Mouse (Mus musculus): ENCODE results near the gene Mpp6. TPM values are rescaled to one million over a fixed set of nuclear protein-coding genes. Genes with fewer than 3 reads are reported as not detected.

The Mpp6 gene
- polyA plus RNA-seq, 1 experiment, result 0.29 TPM

DNA sequence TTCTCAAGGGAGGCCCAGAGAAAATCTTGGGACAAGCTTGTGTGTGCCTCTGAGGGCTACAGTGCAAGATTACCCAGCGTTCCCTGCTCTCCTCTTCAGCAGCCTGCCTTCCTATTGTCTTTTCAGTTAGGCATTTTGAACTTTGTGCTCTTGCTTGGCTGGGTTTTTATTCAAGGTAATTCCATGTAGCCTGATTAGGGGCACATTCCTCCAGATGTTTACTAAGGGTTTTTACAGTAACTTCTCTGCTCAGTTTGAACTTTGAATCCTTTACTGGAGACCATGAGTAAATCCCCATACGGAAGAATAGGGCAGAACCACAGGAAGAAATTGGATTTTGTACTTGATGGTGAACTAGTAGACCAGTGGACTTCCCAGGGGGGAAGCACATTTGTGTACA, 16.3 kb downstream of the Mpp6 start:
- Histone ChIP-seq H3K4me1 (ENCODE audit: control insufficient read depth) (no peaks in the 10 kb centered on the region), H3K36me3 (ENCODE audit: control insufficient read depth) (peaks cover 15% of the 10 kb centered on the region), H3K9me3 (ENCODE audit: control insufficient read depth, low read length) (no peaks in the 10 kb centered on the region), H3K27me3 (ENCODE audit: control insufficient read depth) (no peaks in the 10 kb centered on the region), H3K4me3 (replicated peaks) (no peak overlapping the region)
- no peak for TF ChIP-seq GATA1 (IDR thresholded peaks at IDR 0.05; ENCODE audit: low read length)
- TF ChIP-seq TAL1 (IDR thresholded peaks at IDR 0.05; ENCODE audit: low read length), result no peak

DNA sequence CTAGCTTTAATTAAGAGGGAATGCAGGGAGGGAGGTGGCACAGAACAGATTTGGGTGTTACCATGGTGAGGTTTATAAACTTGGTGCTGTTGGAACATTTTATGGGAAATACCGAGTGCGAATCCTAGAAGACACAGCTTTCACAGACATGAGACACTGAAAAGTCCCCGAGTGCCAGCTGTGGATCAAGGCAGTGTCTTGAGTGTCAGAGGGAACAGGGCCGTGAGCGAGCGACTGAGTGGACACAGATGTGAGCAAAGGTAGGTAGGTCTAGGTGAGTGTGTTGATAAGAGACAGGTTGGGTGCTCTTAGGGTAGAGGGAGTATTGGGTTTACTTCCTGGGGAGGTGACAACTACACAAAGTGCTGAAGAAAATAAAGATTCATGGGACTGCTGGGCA, 17.5 kb downstream of the Mpp6 start:
- H3K9me3 ChIP-seq (ENCODE audit: control insufficient read depth, low read length), result no peaks in the 10 kb centered on the region
- H3K36me3 ChIP-seq (ENCODE audit: control insufficient read depth), result peaks cover 15% of the 10 kb centered on the region
- TF ChIP-seq TAL1 (IDR thresholded peaks at IDR 0.05; ENCODE audit: low read length), result no peak
- no peak for TF ChIP-seq GATA1 (IDR thresholded peaks at IDR 0.05; ENCODE audit: low read length)

DNA sequence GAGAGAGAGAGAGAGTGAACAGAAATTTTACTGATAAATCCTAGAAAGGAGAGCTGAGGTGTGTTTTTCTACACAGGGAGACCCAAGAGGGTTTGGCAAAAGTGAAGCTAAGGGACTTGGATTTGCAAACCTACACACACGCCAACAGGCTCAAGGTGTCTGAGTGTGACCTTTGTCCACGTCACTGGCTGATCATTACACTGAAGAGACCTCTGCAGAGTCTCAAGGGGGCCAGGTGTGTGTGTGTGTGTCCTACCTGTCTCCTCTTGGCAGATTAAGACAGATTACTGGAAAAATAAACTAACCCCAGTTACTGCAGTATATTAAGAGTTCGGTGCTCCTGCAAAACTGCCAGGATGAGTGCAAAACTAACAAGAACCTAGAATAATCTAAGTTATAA, 27.6 kb downstream of the Mpp6 start:
- no peak for TF ChIP-seq GATA1 (IDR thresholded peaks at IDR 0.05; ENCODE audit: low read length)
- TF ChIP-seq TAL1 (IDR thresholded peaks at IDR 0.05; ENCODE audit: low read length), result no peak
- Histone ChIP-seq H3K4me3 (replicated peaks) (no peak overlapping the region), H3K4me1 (ENCODE audit: control insufficient read depth) (no peaks in the 10 kb centered on the region), H3K9me3 (ENCODE audit: control insufficient read depth, low read length) (no peaks in the 10 kb centered on the region), H3K27me3 (ENCODE audit: control insufficient read depth) (no peaks in the 10 kb centered on the region), H3K36me3 (ENCODE audit: control insufficient read depth) (no peaks in the 10 kb centered on the region)

More for the DNA sequence above, 17.5 kb downstream of the Mpp6 start:
- no peaks in the 10 kb centered on the region for H3K4me1 ChIP-seq (ENCODE audit: control insufficient read depth)
- no peak overlapping the region for H3K4me3 ChIP-seq (replicated peaks)
- H3K27me3 ChIP-seq (ENCODE audit: control insufficient read depth), result no peaks in the 10 kb centered on the region

DNA sequence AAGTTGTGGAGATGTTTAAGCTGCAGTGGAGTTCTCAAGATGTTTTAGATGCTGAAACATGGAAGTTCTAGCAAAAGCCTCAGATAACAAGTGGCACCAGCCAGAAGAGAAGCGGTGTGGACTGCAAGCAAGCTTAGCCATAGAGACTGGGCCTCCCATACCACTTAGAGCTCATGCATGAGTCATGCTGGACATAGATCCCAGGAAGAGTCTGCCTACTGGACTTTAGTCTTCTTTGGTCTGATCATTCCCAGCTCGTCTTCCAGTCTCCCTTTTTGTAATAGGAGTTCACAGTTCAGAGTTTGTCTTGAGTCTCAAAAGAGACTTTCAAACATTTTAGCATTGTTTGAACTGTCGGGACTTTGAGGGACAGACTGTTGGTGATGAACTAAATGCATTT, 29.5 kb downstream of the Mpp6 start:
- H3K4me1 ChIP-seq (ENCODE audit: control insufficient read depth), result no peaks in the 10 kb centered on the region
- no peaks in the 10 kb centered on the region for H3K27me3 ChIP-seq (ENCODE audit: control insufficient read depth)
- no peaks in the 10 kb centered on the region for H3K9me3 ChIP-seq (ENCODE audit: control insufficient read depth, low read length)
- no peak overlapping the region for H3K4me3 ChIP-seq (replicated peaks)
- TF ChIP-seq GATA1 (IDR thresholded peaks at IDR 0.05; ENCODE audit: low read length), result no peak
- TF ChIP-seq TAL1 (IDR thresholded peaks at IDR 0.05; ENCODE audit: low read length), result no peak
- no peaks in the 10 kb centered on the region; the same call in 1 of the 2 replicates for H3K36me3 ChIP-seq (ENCODE audit: control insufficient read depth)

DNA sequence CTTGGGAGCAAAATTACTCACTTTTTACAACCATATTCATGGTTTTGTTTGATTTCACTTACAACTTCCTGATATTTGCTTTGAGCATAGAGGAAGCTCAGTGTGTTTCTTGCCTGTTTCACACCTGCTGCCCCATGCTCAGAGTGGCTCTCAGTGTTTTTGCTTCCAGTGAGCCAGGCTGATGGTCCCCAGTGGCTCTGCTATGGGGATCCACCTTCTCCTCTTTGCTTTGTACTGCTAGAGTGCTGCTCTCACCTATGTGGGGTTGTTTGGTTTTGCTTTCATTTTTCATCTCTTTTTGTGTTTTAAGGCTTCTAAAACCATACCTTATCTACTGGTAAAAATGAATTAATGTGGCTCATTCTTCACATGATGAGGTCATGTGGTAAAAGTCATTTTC, 36.1 kb downstream of the Mpp6 start:
- no peak for TF ChIP-seq GATA1 (IDR thresholded peaks at IDR 0.05; ENCODE audit: low read length)
- TF ChIP-seq TAL1 (IDR thresholded peaks at IDR 0.05; ENCODE audit: low read length), result no peak
- Histone ChIP-seq H3K36me3 (ENCODE audit: control insufficient read depth) (peaks cover 8% of the 10 kb centered on the region), H3K4me3 (replicated peaks) (no peak overlapping the region), H3K9me3 (ENCODE audit: control insufficient read depth, low read length) (no peaks in the 10 kb centered on the region), H3K4me1 (ENCODE audit: control insufficient read depth) (no peaks in the 10 kb centered on the region), H3K27me3 (ENCODE audit: control insufficient read depth) (no peaks in the 10 kb centered on the region)

DNA sequence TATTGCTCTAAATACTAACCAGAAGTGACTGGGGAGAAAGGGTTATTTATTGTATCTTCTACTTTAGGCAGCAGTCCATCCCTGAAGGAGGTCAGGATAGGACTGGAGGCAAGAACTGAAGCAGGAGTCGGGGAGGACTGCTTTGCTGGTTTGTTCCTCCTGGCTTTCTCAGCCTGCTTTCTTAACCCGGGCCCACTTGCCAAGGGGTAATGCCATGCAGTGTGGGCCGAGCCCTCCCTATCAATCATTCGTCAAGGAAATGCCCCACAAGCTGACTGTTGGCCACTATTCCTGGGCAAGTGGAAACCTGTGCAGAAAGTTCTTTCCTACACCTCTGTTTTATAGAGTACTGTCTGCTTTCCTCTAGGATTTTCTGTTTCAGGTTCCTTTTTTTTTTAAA, 39.3 kb downstream of the Mpp6 start:
- TF ChIP-seq GATA1 (IDR thresholded peaks at IDR 0.05; ENCODE audit: low read length) (no peak), TAL1 (IDR thresholded peaks at IDR 0.05; ENCODE audit: low read length) (no peak)
- H3K36me3 ChIP-seq (ENCODE audit: control insufficient read depth), result peaks cover 8% of the 10 kb centered on the region

DNA sequence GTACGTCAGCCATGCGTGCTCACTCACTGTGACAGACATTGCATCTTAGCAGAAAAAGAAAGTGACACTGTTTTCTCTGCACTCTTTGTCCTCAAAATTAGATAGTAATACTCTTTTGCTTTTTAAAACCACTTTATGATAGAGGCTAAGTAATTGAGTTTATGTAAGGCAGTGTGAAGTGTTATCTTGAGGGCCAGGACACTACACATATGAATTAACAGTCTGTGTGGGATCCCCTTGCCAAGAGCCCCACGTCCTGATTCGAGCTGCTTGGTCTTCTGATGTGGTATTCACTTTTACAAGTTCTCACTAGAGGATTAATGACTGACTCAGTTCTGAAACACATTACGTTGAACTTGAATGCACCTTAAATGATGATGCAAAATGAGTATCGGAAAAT, 49.8 kb downstream of the Mpp6 start:
- Histone ChIP-seq H3K4me1 (ENCODE audit: control insufficient read depth) (no peaks in the 10 kb centered on the region), H3K36me3 (ENCODE audit: control insufficient read depth) (no peaks in the 10 kb centered on the region; the same call in none of the 2 replicates), H3K4me3 (replicated peaks) (no peak overlapping the region), H3K9me3 (ENCODE audit: control insufficient read depth, low read length) (no peaks in the 10 kb centered on the region), H3K27me3 (ENCODE audit: control insufficient read depth) (no peaks in the 10 kb centered on the region)
- TF ChIP-seq TAL1 (IDR thresholded peaks at IDR 0.05; ENCODE audit: low read length), result no peak
- no peak for TF ChIP-seq GATA1 (IDR thresholded peaks at IDR 0.05; ENCODE audit: low read length)

More for the DNA sequence above, 39.3 kb downstream of the Mpp6 start:
- no peak overlapping the region for H3K4me3 ChIP-seq (replicated peaks)
- H3K27me3 ChIP-seq (ENCODE audit: control insufficient read depth), result no peaks in the 10 kb centered on the region
- no peaks in the 10 kb centered on the region for H3K9me3 ChIP-seq (ENCODE audit: control insufficient read depth, low read length)
- H3K4me1 ChIP-seq (ENCODE audit: control insufficient read depth), result no peaks in the 10 kb centered on the region

DNA sequence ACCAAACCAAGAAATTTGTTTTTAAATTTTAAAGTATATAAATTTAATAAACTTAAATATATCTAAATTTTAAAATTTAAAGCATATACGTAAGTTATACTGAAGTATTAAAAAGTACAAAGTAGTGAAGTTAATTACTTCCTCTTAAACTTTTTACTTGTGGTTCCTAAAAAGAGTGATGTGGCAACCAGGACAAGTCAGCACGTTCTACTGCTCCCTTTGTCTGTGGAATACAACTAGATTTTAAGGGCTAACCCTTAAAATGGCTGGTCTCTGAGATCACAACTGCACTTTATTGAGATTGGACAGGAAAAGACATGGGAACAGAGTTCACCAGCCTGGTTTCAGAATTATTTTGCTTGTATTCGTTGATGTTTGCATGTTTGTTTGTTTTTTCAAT, 53.0 kb downstream of the Mpp6 start:
- H3K27me3 ChIP-seq (ENCODE audit: control insufficient read depth), result no peaks in the 10 kb centered on the region
- no peak overlapping the region for H3K4me3 ChIP-seq (replicated peaks)
- H3K9me3 ChIP-seq (ENCODE audit: control insufficient read depth, low read length), result no peaks in the 10 kb centered on the region
- no peaks in the 10 kb centered on the region; the same call in none of the 2 replicates for H3K36me3 ChIP-seq (ENCODE audit: control insufficient read depth)
- TF ChIP-seq TAL1 (IDR thresholded peaks at IDR 0.05; ENCODE audit: low read length) (no peak), GATA1 (IDR thresholded peaks at IDR 0.05; ENCODE audit: low read length) (no peak)
- H3K4me1 ChIP-seq (ENCODE audit: control insufficient read depth), result no peaks in the 10 kb centered on the region

DNA sequence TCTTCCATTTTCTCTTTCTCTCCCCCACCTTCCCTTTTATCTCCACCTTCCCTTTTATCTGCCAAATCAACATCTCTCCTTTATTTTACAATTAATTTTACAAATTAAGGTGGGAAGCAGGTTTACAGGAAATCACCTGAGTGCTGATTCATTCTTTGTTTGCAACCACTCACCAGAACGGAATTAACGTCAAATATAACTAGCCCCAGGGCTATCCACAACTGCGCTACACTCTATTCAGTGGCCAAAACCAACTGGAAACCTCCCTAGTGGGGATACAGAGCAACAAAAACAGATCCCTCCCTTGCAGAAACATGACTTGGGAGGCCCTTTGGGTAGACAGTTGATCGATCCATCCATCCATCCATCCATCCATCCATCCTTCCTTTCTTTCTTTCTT, 58.8 kb downstream of the Mpp6 start:
- no peak overlapping the region for H3K4me3 ChIP-seq (replicated peaks)
- TF ChIP-seq TAL1 (IDR thresholded peaks at IDR 0.05; ENCODE audit: low read length) (no peak), GATA1 (IDR thresholded peaks at IDR 0.05; ENCODE audit: low read length) (no peak)
- H3K4me1 ChIP-seq (ENCODE audit: control insufficient read depth), result no peaks in the 10 kb centered on the region
- no peaks in the 10 kb centered on the region for H3K9me3 ChIP-seq (ENCODE audit: control insufficient read depth, low read length)
- H3K27me3 ChIP-seq (ENCODE audit: control insufficient read depth), result no peaks in the 10 kb centered on the region
- peaks cover 3% of the 10 kb centered on the region; the same call in 1 of the 2 replicates for H3K36me3 ChIP-seq (ENCODE audit: control insufficient read depth)

DNA sequence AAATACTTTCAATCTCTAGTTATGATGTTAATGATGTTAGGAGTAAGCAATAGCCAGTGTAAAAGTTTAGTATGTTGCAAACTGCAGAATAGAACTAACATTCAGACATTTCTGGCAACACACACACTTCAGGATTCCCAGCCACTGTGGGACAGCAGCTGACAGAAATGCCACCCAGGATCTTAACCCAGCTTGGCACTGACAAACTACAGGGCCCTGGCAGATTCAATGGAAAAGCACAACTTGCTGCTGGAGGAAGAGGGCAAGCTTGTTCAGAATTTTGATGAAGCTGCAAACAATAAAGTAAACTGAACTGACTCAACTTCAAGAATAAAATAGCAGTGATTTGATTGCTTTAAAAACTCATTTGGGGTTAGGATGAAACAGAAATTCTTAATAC, 59.7 kb downstream of the Mpp6 start:
- no peaks in the 10 kb centered on the region for H3K9me3 ChIP-seq (ENCODE audit: control insufficient read depth, low read length)
- no peaks in the 10 kb centered on the region for H3K4me1 ChIP-seq (ENCODE audit: control insufficient read depth)
- peaks cover 3% of the 10 kb centered on the region; the same call in 1 of the 2 replicates for H3K36me3 ChIP-seq (ENCODE audit: control insufficient read depth)
- TF ChIP-seq TAL1 (IDR thresholded peaks at IDR 0.05; ENCODE audit: low read length) (no peak), GATA1 (IDR thresholded peaks at IDR 0.05; ENCODE audit: low read length) (no peak)
- H3K27me3 ChIP-seq (ENCODE audit: control insufficient read depth), result no peaks in the 10 kb centered on the region
- H3K4me3 ChIP-seq (replicated peaks), result no peak overlapping the region

Measured in erythroblast, embryonic 14.5 days (primary cell).